Mouse (Mus musculus): ENCODE data around the gene Spag5. TPM values are rescaled to one million over a fixed set of nuclear protein-coding genes. Genes with fewer than 3 reads are reported as not detected.

Spag5 gene
- polyA plus RNA-seq, 1 experiment: 35.1 TPM

DNA sequence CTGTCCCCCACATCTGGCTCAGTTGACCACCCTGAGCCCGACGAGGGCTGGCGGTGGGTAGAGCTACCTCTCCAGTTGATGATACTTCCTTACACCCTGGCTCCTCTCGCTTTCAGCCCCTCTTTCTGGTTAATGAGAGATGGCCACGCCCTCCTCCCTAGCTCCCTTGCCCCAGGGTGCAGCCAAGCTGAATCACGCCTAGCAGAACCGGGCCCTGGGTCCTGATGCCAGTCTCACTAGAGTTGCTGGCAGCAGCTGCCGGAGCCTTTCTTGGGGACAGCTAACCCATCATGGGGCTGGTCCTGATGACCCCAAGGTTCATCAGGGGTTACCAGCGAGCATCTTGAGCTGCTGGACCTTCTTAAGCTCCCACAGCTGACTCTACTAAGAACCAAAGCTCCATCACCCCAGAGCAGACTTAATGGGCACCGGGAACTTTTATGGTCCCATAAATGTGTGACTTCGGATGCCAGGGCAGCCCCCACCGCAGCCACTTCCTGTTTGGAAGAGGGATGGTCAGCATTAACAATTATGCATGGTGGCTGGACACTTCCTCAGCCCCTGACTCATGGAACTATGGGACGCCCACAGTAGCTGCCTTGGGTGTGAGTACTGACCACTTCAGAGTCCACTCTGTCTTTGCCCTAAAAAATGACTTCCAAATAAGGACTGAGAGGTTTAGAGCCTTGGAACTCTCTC, 62.1 kb downstream of the Spag5 start:
- TF ChIP-seq CTCF (IDR thresholded peaks at IDR 0.05; ENCODE audit: borderline replicate concordance, insufficient read depth, low read length) (no peak), POLR2A (IDR thresholded peaks at IDR 0.05; ENCODE audit: low read depth, low read length) (no peak)
- peak overlapping the region; percentile 69 for H3K27ac ChIP-seq (ENCODE audit: insufficient read depth, low read length)
- H3K4me3 ChIP-seq (ENCODE audit: insufficient read depth, low read length): no peak overlapping the region
- 0 out of 2 replicates have a peak, but pooled peaks cover 6% of the 10 kb centered on the region for H3K4me1 ChIP-seq (ENCODE audit: control insufficient read depth, insufficient read depth, low read length)

DNA sequence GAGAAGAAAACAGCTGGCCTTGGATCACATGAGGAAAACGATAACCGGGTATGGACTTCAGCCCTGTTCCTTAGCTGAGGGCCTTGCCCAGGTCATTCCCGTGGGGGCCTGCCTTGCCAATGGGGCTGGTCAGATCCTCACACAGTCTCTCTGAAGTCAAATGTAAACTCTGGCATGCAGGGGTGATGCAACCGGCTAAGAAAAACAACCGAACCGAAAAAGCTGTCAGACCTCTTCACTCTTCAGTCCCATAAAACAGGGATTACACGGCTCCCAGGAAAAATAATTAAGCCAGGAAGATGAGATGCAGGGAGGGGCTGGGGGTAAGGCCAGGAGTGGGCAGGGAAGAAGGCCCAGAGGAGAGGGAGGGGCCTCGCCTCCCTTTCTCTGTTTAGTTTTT, 62.8 kb downstream of the Spag5 start:
- H3K4me1 ChIP-seq (ENCODE audit: control insufficient read depth, insufficient read depth, low read length): 0 out of 2 replicates have a peak, but pooled peaks cover 6% of the 10 kb centered on the region
- no peak overlapping the region for H3K4me3 ChIP-seq (ENCODE audit: insufficient read depth, low read length)
- peak overlapping the region; percentile 69 for H3K27ac ChIP-seq (ENCODE audit: insufficient read depth, low read length)
- no peak for TF ChIP-seq POLR2A (IDR thresholded peaks at IDR 0.05; ENCODE audit: low read depth, low read length)
- no peak for TF ChIP-seq CTCF (IDR thresholded peaks at IDR 0.05; ENCODE audit: borderline replicate concordance, insufficient read depth, low read length)

DNA sequence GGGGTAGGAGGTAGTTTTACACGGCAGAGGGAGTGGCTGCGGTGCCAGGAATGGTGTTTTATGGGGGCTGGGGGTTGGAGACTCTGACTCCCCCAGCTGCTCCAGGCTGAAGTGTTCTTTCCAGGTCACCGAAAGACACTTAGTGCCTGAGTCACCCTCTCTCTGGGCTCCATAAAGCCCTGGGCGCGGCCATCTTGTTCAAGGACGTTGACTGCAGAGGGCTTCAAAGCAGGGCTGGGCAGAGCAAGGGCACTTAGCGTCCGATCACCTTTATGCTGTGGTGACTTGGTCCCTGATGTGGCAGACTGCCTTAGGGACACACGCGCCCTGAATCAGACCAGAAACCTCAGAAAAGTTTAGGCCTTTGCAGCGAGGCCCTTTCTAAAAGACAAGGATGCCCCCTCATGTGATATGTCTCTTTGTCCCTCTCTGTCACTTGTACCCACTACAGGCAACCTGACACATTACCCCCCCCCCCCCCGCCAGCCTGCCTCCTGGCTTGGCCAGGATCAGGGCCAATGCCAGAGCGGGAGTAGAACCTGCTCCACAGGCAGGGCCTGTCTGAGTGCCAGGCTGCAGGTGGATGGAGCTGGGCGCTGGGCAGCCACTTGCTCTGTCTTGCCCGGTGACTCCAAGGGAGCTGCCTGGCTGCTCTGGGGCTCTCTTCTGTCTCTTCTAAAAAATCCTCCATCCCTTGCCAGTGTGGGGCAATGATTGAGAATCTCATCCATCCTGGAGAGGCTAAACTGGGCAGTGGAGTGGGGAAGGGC, 66.3 kb downstream of the Spag5 start:
- H3K27ac ChIP-seq (ENCODE audit: insufficient read depth, low read length): no peak overlapping the region
- H3K4me1 ChIP-seq (ENCODE audit: control insufficient read depth, insufficient read depth, low read length): 0 out of 2 replicates have a peak, but pooled peaks cover 12% of the 10 kb centered on the region
- H3K4me3 ChIP-seq (ENCODE audit: insufficient read depth, low read length): no peak overlapping the region
- no peak for TF ChIP-seq POLR2A (IDR thresholded peaks at IDR 0.05; ENCODE audit: low read depth, low read length)
- no peak for TF ChIP-seq CTCF (IDR thresholded peaks at IDR 0.05; ENCODE audit: borderline replicate concordance, insufficient read depth, low read length)

DNA sequence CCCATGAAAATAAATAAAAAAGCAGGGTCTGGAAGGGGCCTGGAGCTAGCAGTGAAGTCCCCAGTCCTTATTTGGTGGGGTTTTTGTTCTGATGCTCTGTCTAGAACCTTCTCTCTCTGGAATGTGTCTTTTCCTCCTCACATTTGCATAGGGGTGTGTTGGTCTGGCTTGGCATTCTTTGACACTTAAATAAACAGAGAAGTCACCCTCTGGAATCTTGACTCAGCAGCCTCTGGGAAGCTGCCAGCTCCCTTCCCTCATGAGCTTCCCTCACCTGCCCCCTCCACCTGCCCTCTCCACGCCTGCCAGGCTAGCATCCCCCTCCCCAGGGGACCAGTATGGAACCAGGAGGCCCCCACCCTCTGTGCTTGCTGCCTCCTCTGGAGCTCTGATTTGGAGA, 69.1 kb downstream of the Spag5 start:
- TF ChIP-seq CTCF (IDR thresholded peaks at IDR 0.05; ENCODE audit: borderline replicate concordance, insufficient read depth, low read length) (no peak), POLR2A (IDR thresholded peaks at IDR 0.05; ENCODE audit: low read depth, low read length) (no peak)
- Histone ChIP-seq H3K4me3 (ENCODE audit: insufficient read depth, low read length) (no peak overlapping the region), H3K27ac (ENCODE audit: insufficient read depth, low read length) (peak overlapping the region; percentile 91), H3K4me1 (ENCODE audit: control insufficient read depth, insufficient read depth, low read length) (0 out of 2 replicates have a peak, but pooled peaks cover 6% of the 10 kb centered on the region)

DNA sequence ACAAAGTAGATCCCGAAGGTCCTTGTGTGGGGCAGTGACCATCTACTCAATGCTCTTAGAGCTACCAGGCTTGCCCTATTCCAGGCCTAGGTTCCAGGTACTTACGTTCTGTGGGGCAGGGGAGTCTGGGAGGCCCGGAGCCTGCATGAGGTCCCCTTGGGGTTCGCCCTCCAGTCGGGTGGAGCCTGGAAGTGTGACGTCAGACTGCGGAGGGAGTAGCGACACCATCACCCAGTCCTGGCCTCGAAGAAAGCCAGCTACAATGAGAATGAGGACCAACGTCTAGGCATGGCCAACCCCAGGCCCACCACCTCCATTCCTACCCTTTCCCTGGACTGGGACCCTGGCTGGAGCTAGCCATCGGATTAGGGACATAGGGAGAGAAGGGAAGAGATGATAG, 70.4 kb downstream of the Spag5 start:
- 0 out of 2 replicates have a peak, but pooled peaks cover 6% of the 10 kb centered on the region for H3K4me1 ChIP-seq (ENCODE audit: control insufficient read depth, insufficient read depth, low read length)
- H3K4me3 ChIP-seq (ENCODE audit: insufficient read depth, low read length): no peak overlapping the region
- no peak overlapping the region for H3K27ac ChIP-seq (ENCODE audit: insufficient read depth, low read length)
- TF ChIP-seq CTCF (IDR thresholded peaks at IDR 0.05; ENCODE audit: borderline replicate concordance, insufficient read depth, low read length): no peak
- no peak for TF ChIP-seq POLR2A (IDR thresholded peaks at IDR 0.05; ENCODE audit: low read depth, low read length)

Other genes with a start within 250 kb of the Spag5 start
- gene Eral1, start 221.1 kb upstream of the Spag5 start, polyA plus RNA-seq (2011; ENCODE audit: insufficient read length, low read depth, missing spikeins): 17.0 and 18.5 TPM in 2 replicates
- 10.2 and 15.5 TPM in 2 replicates for gene Fam222b, start 206.9 kb upstream of the Spag5 start, polyA plus RNA-seq (2011; ENCODE audit: insufficient read length, low read depth, missing spikeins)
- gene Traf4, start 135.9 kb upstream of the Spag5 start, polyA plus RNA-seq (2011; ENCODE audit: insufficient read length, low read depth, missing spikeins): 40.5 and 45.1 TPM in 2 replicates
- gene Nek8, start 124.9 kb upstream of the Spag5 start, polyA plus RNA-seq (2011; ENCODE audit: insufficient read length, low read depth, missing spikeins): 12.0 and 17.9 TPM in 2 replicates
- 13.6 and 15.3 TPM in 2 replicates for gene Tlcd1, start 124.8 kb upstream of the Spag5 start, polyA plus RNA-seq (2011; ENCODE audit: insufficient read length, low read depth, missing spikeins)
- 2,180 and 2,276 TPM in 2 replicates for gene Rpl23a, start 117.9 kb upstream of the Spag5 start, polyA plus RNA-seq (2011; ENCODE audit: insufficient read length, low read depth, missing spikeins)
- gene Rab34, start 113.1 kb upstream of the Spag5 start, polyA plus RNA-seq (2011; ENCODE audit: insufficient read length, low read depth, missing spikeins): 112 and 127 TPM in 2 replicates
- gene Proca1, start 108.1 kb upstream of the Spag5 start, polyA plus RNA-seq (2011; ENCODE audit: insufficient read length, low read depth, missing spikeins): 0.92 and 1.7 TPM in 2 replicates
- gene Sdf2, start 55.8 kb upstream of the Spag5 start, polyA plus RNA-seq (2011; ENCODE audit: insufficient read length, low read depth, missing spikeins): 65.4 and 67.3 TPM in 2 replicates
- gene Supt6, start 55.5 kb upstream of the Spag5 start, polyA plus RNA-seq (2011; ENCODE audit: insufficient read length, low read depth, missing spikeins): 56.1 and 57.8 TPM in 2 replicates
- 81.8 and 86.7 TPM in 2 replicates for gene 2610507B11Rik, start 39.8 kb upstream of the Spag5 start, polyA plus RNA-seq (2011; ENCODE audit: insufficient read length, low read depth, missing spikeins)
- gene BC030499, start 10.7 kb upstream of the Spag5 start, polyA plus RNA-seq (2011; ENCODE audit: insufficient read length, low read depth, missing spikeins): 0.45 and 0.63 TPM in 2 replicates
- gene Aldoc, start 21.4 kb downstream of the Spag5 start, polyA plus RNA-seq (2011; ENCODE audit: insufficient read length, low read depth, missing spikeins): 2.8 and 5.3 TPM in 2 replicates
- 62.1 and 65.0 TPM in 2 replicates for gene Pigs, start 26.9 kb downstream of the Spag5 start, polyA plus RNA-seq (2011; ENCODE audit: insufficient read length, low read depth, missing spikeins)
- 14.4 and 19.2 TPM in 2 replicates for gene Unc119, start 42.0 kb downstream of the Spag5 start, polyA plus RNA-seq (2011; ENCODE audit: insufficient read length, low read depth, missing spikeins)
- 0.15 TPM in 1 of 2 replicates, not detected in the other for gene Foxn1, start 85.0 kb downstream of the Spag5 start, polyA plus RNA-seq (2011; ENCODE audit: insufficient read length, low read depth, missing spikeins)
- gene Slc13a2, start 120.7 kb downstream of the Spag5 start, polyA plus RNA-seq (2011; ENCODE audit: insufficient read length, low read depth, missing spikeins): not detected in 2 replicates
- 4.3 and 6.5 TPM in 2 replicates for gene Slc46a1, start 164.2 kb downstream of the Spag5 start, polyA plus RNA-seq (2011; ENCODE audit: insufficient read length, low read depth, missing spikeins)
- 0.33 and 0.97 TPM in 2 replicates for gene Sarm1, start 196.2 kb downstream of the Spag5 start, polyA plus RNA-seq (2011; ENCODE audit: insufficient read length, low read depth, missing spikeins)
- not detected in 2 replicates for gene Vtn, start 197.6 kb downstream of the Spag5 start, polyA plus RNA-seq (2011; ENCODE audit: insufficient read length, low read depth, missing spikeins)
- gene Sebox, start 201.9 kb downstream of the Spag5 start, polyA plus RNA-seq (2011; ENCODE audit: insufficient read length, low read depth, missing spikeins): not detected in 2 replicates
- 16.6 and 19.5 TPM in 2 replicates for gene Tmem199, start 210.6 kb downstream of the Spag5 start, polyA plus RNA-seq (2011; ENCODE audit: insufficient read length, low read depth, missing spikeins)
- gene Poldip2, start 210.7 kb downstream of the Spag5 start, polyA plus RNA-seq (2011; ENCODE audit: insufficient read length, low read depth, missing spikeins): 61.9 and 68.9 TPM in 2 replicates
- 78.3 and 92.0 TPM in 2 replicates for gene Tnfaip1, start 234.8 kb downstream of the Spag5 start, polyA plus RNA-seq (2011; ENCODE audit: insufficient read length, low read depth, missing spikeins)
- 56.8 and 66.1 TPM in 2 replicates for gene Ift20, start 234.8 kb downstream of the Spag5 start, polyA plus RNA-seq (2011; ENCODE audit: insufficient read length, low read depth, missing spikeins)
- gene Tmem97, start 249.2 kb downstream of the Spag5 start, polyA plus RNA-seq (2011; ENCODE audit: insufficient read length, low read depth, missing spikeins): 63.5 and 69.6 TPM in 2 replicates

Data from embryonic fibroblast, embryonic 13.5 days (primary cell).